Mouse (Mus musculus) heart, adult 8-10 months (tissue): ENCODE measurements at regions not wholly inside any gene's neighbourhood (a gene's known extent, or its start where the extent isn't known, plus 50 kb on each side); places are given as distances from the start of the nearest gene placed in this dataset.

Source experiments
- DNase-seq: peaks from one replicate; pipeline ENCODE4 v3.0.0; 2022; ENCODE audit warnings: low spot score

GRCm38 (mm10) chr16:44674198-44674597 lies 49.9 kb upstream of the Nepro start:
- DNase-seq: no peak

DNA sequence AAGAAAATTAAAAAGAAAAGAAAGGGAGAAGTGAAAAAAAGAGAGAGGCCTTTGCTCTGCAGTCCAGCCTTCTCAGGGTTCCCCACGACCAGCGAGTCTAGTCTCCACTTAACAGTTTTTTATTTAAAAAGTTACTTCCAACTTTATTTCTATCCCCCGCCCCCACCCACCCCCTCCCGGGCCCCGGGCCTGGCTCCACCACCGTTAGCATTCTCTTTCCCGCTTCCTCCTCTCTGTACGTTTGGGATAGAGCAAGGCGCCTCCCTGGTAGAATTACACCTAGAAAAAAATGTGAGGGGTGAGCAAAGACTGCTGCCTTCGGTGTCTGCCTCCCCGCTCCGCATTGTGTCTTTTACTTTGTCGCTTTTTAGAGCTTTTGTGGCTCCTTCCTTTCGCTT lies 51.7 kb upstream of the Nepro start:
- DNase-seq: no peak

DNA sequence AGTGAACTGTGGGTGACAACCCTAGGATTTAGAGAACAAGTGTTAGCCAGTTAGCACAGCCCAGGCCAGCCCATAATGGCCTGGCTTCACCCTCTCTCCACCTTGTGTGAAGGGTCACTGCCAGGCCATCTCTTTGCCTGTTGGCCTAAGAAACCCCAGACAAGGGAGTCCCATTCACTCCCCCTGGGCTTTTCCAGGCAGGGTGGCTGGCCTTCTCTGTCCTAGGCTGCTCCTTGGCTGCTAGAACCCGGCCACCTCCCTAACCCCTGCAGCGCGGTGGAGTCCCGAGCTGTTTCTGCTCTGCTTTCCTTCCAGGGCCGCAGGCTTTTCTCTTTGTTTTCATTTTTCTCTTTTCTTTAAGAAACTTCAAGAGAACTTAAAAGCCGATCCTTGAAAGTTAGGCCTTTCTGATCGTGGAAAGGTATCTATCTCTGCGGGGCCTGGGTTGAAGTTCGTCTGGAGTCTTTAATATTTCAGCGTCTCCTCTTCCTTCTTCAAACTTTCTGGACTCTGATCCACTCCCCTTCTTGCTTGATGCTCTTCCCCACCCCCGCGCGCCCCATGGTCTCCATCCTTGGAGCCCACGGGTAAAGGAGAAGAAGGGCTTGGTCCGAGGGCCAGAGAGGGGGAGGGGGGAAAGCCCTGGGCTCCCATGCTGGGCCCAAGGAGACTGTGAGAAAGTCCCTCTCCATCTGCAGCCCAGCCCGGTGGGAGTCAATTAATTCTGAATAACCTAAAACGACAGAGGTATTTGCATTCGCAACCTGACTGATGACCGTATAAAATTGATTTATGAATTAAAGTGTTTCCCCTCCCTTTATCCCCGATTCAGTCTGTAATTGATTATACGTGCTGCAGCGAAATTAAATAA lies 52.3 kb upstream of the Nepro start:
- no peak for DNase-seq

DNA sequence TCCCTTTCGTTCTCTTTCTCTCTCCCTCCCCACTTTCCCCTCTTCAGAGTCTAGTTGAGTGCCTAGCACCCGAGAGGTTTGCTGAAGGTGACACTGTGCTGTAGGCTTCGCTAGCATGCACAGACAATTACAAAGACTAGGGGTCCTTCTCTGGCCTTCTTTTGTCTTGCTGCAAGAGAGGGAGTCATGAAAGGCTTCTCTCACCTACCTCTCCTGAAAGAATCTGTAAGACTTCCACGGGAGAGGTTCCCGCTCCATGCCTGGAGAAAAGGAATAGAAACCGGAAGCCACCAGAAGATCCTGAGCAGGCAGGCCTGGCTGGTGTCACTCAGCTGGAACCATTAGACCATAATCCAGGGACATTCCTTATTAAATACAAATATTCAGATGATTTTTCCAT lies 56.0 kb upstream of the Nepro start:
- DNase-seq: no peak

DNA sequence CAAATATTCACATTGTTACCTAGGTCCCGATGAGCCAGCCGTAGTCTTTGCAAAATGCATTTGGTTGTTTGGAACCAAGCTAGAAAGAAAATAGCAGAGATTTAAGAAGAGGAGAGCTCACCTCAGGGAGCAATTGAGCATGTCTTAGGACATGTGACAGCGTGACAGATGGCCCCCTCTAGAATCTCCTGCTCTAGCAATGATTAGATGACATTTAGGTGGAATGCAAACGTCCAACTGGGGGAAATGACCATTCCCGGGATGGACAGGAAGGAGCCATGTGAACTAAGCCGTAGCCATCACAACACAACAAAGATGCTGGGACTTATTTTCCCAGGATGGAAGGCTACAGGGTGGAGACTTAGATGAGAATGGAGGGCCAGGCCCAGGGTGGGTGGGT lies 57.0 kb upstream of the Nepro start:
- DNase-seq: no peak

DNA sequence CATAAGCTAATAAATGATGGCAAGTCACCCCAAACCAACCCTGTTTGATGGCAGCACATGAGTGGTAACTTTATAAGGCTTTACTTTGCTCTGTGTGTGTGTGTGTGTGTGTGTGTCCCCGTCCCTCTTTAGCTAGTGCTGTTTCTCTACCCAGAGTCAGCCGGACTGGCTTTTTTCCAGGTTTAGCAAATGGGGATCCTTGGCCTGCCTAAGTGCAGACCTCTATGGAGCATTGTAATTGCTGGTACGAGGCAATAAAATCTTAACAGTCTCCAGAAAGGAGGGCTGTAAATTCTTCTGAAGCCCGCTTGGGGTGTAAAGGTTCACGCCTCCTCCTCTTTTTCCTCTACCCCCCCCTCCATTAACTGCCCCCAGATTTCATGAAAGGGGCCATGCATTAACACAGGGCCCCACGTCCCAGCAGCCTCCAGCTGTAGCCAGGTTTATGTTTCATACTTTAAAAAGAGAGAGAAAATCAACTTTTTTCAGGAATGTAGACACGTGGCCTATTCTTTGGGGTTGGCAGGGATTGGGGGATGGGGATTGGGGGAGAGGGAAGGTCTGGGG lies 57.6 kb upstream of the Nepro start:
- DNase-seq: no peak

DNA sequence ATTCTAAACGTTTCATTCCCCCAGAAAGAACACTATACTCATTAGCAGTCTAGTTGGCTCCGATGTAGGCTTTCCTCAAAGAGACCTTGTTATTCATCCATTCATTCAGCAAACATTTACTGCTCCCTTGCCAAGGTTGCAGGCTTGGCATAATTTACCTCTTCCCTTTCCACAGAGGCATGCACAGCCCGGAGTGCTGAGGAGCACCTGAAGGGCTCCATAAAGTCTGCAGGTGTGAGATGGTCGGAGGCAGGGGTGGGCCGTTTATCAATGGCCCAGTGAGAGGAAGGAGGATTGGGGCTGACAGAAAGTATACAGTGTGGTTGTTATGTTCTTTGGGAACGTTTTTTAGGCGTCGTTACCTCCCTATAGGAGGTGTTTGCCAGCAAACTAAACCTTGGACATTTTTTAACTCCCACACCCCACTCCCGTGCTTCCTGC lies 58.6 kb upstream of the Nepro start:
- no peak for DNase-seq

GRCm38 (mm10) chr16:44662966-44663600 lies 61.0 kb upstream of the Nepro start:
- no peak for DNase-seq

GRCm38 (mm10) chr16:44660996-44661876 lies 62.9 kb upstream of the Nepro start:
- no peak for DNase-seq

DNA sequence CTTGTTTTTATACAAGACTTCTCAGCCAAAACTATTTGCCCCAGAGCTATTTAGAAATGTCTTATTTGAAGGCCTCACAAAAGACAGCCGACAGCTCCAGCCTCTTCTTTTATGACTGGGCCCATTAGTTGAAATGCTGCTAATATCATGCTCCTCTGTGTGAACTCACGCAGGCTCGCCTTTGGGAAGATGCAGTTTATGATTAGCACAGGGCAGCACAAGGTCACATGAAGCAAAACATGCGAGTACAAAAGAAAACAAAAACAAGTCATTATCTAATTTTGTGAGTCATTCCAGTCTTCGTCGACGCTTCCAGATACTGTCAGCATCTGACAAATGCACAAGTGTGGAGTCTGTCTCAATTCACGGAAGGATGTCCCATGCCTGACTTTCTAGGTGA lies 65.8 kb upstream of the Nepro start:
- DNase-seq: no peak

- DNase-seq: no peak
Measured at GRCm38 (mm10) chr16:44656181-44656580, 67.9 kb upstream of the Nepro start.

DNA sequence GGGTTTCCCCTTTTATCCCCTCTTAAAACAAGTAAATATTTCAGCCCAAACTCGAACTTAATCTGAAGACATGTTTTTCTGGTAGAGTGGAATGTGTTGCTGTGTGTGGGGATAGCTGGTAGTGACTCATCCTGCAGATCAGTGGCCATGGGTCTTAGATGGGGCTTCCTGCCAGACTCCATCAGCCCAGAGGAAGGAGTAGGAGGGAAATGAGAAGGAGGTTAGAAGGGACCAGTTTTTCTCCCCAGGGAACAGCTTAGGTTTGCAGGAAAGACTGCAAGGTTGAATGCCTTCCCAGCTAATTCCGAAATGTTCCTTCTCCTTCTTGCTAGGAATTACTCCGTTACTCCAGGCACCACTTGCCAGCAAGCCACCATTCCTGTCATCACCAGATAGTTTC lies 68.8 kb upstream of the Nepro start:
- no peak for DNase-seq

- DNase-seq: no peak
Measured at GRCm38 (mm10) chr16:44648547-44649223, 75.4 kb upstream of the Nepro start.

- DNase-seq: peak; percentile 48
Measured at GRCm38 (mm10) chr16:44643992-44644391, 80.1 kb upstream of the Nepro start.

GRCm38 (mm10) chr16:44637100-44637499 lies 78.4 kb upstream of the Boc start:
- no peak for DNase-seq

- DNase-seq: no peak
Measured at GRCm38 (mm10) chr16:44634486-44634885, 75.8 kb upstream of the Boc start.

DNA sequence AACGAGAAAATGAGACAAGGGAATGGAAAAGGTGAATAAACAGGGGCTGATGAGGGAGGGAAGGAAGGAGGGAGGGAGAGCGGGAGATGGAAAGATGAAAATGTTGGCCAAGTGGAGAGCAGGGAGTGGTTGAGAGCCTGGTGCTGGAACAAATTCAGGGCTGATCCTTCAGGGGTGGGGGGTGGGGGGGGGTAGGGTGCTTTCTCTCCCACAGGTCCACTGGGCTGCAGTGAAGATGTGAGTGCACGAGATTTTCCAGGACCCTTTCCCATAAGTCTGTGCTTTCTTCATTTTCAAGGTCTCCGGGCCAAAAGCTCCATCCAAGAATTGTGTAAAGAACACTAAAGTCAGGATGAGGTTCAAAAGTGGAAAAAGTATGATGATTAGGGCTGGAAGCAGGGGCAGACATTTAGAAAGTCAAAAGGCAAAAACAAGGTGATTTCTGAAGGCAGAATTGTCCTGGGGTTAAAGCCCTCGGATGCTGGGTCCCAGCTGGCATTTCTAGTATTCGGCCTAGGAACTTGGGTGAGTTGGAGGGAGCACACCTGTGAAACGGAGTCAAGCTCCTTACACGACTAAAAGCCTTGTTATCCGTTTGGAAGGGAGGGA lies 74.5 kb upstream of the Boc start:
- DNase-seq: no peak

- peak; percentile 71 for DNase-seq
Measured at GRCm38 (mm10) chr16:44632330-44633058, 73.8 kb upstream of the Boc start.

DNA sequence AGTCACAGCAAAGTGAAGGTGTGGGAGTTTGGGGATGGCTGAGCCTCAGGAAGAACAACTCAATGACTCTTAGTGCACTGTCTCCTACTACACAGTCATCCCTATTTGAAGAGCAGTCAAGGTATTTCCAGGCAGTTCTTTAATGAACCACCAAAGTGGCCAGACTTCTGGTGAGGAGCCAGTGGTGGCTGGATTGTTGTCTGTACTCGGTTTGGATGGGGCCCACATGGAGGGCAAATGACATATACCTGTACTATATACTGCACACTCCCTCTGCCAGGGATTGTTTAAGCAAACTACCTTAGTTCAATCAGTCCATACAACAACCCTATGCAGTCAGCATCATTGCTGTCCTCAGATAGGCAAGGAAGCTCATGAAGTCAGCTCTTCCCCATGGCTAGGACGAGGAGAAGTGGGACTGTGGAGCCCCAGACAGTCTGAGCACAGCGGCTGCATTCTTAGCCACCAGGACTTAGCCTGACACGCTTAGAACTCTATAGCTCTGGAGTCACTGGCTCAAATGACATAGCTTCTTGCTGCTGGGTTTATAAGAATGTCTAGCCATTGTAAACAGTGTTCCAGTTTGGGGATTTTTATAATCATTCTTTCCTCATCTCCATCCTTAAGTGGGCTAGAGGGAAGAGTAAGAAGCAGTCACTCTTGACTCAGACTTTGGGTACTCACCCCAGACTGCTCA lies 72.8 kb upstream of the Boc start:
- DNase-seq: no peak

DNA sequence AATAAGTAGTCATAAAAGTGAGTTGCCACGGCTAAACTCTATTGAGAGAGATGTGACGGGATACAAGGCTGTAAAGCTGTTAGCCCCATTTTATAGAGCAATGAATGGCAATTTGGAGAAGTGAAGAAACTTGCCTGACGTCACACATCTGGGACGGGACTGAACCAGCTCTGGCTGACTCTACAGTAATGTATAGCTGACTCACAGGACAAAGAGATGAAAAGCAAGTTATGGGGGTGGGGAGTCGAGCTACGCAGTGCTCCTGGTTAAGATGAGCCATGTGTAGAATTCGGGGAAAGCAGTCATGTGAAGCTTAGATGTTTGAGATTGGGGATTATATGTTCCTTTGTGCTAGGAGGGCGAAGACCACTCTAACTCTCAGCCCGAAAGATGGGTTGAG lies 72.2 kb upstream of the Boc start:
- no peak for DNase-seq
